Mouse (Mus musculus) spleen, postnatal 36 days (tissue): ENCODE measurements around the gene Chd9.
A peak's percentile ranks its signal among the peaks of the same experiment; 100 is the strongest.

Experiments used
- DNase-seq, 2 experiments: peaks; one replicate each; pipeline ENCODE4 v3.0.0; 2022; ENCODE audit warnings: low spot score in 2 of 2, mixed read lengths in 1 of 2

The Chd9 gene

GRCm38 (mm10) chr8:90976960-90977371, 148.8 kb downstream of the Chd9 start:
- peak; percentile 65 to 68 for DNase-seq

DNA sequence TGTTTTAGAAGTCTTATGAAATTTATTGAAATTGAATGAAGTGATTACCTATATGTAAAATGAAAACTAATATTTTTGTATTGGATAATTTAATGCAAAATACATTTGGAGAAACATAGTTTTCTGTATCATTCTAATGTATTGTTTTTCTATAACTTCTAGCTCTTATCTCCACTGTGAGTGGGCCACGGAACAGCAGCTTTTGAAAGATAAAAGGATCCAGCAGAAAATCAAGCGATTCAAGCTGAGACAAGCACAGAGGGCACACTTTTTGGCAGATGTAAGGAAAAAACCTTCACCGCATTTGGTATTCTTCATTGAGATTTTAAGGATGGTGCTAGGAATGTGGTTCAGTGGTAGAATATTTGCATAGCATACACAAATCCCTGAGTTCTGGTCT, 150.6 kb downstream of the Chd9 start:
- no peak for DNase-seq

DNA sequence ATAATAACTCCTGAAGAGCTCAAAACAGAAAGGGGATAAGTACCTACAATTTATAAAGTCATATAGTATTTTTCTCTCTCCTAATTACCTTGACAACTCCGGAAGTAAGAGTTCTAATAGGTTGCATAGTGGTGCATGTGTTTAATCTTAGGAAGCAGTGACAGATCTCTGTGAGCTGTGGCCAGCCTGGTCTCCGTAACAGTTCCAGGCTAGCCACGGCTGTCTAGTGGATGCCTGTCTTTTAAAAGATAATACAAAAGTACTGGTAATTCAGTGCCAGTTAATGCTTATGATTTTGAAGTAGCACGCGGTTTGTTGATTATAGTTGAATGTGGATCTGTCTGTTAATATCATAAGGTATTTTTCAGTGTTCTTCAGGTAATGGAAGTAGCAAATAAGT, 151.1 kb downstream of the Chd9 start:
- DNase-seq, result no peak

DNA sequence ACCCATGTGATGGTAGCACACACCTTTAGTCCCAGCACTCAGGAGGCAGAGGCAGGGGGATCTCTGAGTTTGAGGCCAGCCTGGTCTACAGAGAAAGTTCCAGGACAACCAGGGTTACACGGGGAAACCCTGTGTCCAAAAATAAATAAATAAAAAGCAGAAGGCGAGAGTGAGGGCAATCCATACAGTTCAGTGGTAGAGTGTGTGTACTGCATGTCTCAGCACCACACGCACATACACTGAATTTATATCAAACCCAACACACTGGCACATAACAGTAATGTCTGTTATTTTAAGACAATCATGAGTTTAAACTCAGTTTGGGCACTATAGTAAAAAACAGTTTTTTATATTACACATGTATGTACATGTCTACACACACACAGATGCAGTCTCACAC, 153.9 kb downstream of the Chd9 start:
- DNase-seq, result no peak

DNA sequence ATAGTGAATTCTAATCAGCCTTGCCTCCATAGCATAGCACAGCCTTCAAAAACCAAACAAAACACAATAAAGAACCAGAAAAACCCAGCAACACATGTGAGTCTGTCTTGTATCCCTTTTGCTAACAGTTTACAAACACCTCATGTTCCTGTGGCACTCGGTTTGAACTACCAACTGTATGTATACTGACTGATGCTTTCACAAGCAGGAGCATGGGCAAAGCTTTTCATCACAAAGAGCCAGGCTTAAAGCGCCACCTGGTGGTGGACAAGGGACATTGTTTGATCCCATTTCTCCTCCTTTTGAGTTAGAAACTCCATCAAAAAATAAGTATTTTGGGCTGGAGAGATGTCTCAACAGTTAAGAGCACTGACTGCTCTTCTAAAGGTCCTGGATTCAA, 191.6 kb downstream of the Chd9 start:
- peak; percentile 46 to 54 for DNase-seq

- DNase-seq, result no peak
These were observed 206.3 kb downstream of the Chd9 start for GRCm38 (mm10) chr8:91034417-91034816.

DNA sequence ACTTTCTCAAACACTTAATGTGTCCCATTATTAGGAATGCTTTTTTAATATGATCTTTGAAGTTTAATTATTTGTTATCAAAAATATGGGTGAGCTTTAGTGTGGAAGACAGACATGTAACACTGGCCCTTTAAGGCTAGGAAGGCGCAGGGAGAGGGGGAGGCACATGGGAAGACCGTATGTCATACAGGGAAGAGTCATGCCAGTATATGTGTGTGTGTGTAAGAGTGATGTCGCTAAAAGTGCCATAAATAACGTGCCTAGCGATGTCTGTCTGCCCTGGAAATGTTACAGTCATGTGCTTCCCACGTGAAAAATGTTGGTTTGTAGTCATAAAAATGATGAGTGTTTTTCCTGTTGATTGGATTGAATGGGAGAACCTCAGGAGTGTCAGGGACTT, 208.8 kb downstream of the Chd9 start:
- no peak for DNase-seq

- no peak for DNase-seq
These were observed 210.5 kb downstream of the Chd9 start for GRCm38 (mm10) chr8:91038637-91039036.

DNA sequence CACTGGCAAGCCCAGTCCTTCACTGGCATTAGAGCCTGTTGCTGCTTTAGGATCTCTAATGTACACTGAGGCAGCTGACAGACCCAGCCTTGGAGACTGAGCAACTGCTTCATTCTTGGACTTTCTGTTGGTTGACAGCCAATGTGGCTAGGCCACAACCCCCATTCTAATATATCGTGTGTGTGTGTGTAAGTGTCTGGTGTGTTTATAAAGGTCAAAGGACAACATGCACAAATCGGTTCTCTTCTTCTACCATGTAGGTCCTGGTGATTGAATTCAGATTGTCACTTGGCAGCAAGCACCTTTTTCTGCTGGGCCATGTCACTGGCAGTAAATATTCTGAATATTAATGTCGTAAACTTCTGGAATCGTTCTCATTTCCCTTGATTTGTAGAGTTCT, 218.2 kb downstream of the Chd9 start:
- no peak for DNase-seq

DNA sequence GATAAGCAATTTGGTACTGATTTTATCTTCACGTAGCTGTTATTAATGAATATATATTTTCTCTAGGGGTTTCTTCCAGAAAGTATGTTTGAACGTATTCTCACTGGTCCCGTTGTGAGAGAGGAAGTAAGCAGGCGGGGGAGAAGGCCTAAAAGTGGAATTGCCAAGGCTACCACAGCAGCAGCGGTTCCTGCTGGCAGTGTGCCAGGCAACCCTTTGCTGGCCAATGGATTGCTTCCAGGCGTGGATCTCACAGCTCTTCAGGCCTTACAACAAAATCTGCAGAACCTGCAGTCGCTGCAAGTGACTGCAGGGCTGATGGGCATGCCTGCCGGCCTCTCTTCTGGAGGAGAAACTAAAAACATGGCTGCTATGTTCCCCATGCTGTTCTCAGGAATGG, 222.9 kb downstream of the Chd9 start:
- peak; percentile 18 to 40 for DNase-seq

GRCm38 (mm10) chr8:91054418-91054817, 226.3 kb downstream of the Chd9 start:
- no peak for DNase-seq

DNA sequence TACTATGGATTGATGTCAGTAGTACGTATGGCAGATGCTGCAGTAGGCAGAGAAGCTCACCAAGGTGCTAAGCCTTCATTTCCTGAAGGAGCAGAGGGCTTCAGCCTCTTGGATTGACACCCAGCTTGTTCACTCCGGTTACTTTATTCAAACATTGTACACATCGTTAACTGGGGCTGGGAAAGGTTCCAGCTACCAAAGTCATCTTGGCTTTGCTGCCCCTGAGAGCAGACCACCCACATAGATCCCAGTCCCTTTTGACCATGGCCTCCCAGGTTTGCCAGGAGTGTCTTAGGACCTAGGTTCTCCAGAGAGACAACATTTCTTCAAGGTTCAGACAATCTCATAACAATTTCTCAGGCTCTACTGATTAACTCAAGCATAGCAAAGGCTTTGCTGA, 228.7 kb downstream of the Chd9 start:
- DNase-seq, result no peak

DNA sequence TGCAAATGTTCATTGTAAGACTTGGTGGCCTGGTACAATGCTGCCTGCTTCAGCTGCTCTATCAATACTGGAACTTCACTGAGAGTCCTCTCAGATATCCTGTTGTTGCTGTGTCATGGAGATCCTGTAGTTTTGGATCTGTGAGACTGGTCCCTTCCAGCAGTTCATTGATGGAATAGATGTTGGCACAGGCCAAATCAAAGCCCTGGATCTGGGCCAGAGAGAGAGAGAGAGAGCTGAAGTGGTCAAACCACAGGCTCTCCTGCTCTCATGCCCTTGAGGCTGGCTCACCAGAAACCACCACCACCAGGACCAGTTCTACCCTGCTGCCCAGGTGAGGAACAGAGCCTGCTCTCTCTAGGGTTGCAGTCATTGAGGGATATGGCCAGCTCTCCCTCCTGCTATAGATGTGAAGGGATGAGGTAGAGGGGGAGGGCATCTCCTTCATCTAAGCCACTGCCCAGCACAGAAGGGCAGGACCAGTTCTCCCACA, 231.0 kb downstream of the Chd9 start:
- DNase-seq, result no peak

GRCm38 (mm10) chr8:91059884-91060510, 231.8 kb downstream of the Chd9 start:
- no peak for DNase-seq

GRCm38 (mm10) chr8:91060555-91061471, 232.7 kb downstream of the Chd9 start:
- peak in 1 of 2 experiments; percentile 26 for DNase-seq

- DNase-seq, result no peak
These were observed 237.0 kb downstream of the Chd9 start for GRCm38 (mm10) chr8:91065179-91065578.

DNA sequence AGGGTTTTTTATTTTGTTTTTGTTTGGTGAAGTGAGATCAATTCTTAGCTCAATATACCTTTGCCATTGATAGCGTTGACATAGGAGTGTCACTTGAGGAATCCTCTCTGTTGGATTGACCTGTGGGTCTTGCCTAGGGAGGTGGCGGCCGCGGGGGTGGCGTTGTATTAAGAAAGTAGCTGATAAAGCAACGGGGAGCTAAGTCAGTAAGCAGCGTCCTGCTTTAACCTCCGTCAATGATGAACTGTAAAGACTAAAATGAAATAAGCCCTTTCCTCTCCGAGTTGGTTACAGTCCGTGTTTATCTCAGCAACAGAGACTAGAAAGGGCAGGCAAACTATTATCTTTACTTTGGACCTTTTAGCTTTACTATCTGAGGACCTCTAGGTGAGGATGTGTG, 241.3 kb downstream of the Chd9 start:
- DNase-seq, result peak in 1 of 2 experiments; percentile 24

- peak; percentile 93 for DNase-seq
These were observed 241.7 kb downstream of the Chd9 start, which contains the start of gene Rbl2 for GRCm38 (mm10) chr8:91069834-91070233. TSS of gene Rbl2 (plus strand) at chr8:91070057.

GRCm38 (mm10) chr8:91070275-91070859, 242.2 kb downstream of the Chd9 start:
- peak; percentile 87 to 88 for DNase-seq

- DNase-seq, result no peak
These were observed 249.1 kb downstream of the Chd9 start for GRCm38 (mm10) chr8:91077077-91077867.

- DNase-seq, result no peak
These were observed 251.5 kb downstream of the Chd9 start for GRCm38 (mm10) chr8:91079678-91080077.

- DNase-seq, result peak; percentile 34 to 41
These were observed 253.8 kb downstream of the Chd9 start for GRCm38 (mm10) chr8:91081911-91082310.
